Mouse (Mus musculus): ENCODE data around the gene Prpf40a. TPM values are rescaled to one million over a fixed set of nuclear protein-coding genes. Genes with fewer than 3 reads are reported as not detected.

The Prpf40a gene
- 20.1 TPM for polyA plus RNA-seq (2014; fragmentation: Illumina TruSeq; extraction: RNeasy Lipid Tissue Mini Kit (QIAGEN cat#74804); ENCODE audit: insufficient read depth, low read depth, low replicate concordance)

GRCm38 (mm10) chr2:53190684-53191511 lies at the start of gene Prpf40a:
TSS of gene Prpf40a (minus strand) at chr2:53191284.

GRCm38 (mm10) chr2:53191523-53192220 lies 588 bp upstream of the Prpf40a start, which contains the start of gene Arl6ip6:
TSS of gene Arl6ip6 (plus strand) at chr2:53191726.

Other genes starting within 250 kb of the Prpf40a start
- 16.9 TPM for gene Arl6ip6, start 442 bp upstream of the Prpf40a start, polyA plus RNA-seq (2014; fragmentation: Illumina TruSeq; extraction: RNeasy Lipid Tissue Mini Kit (QIAGEN cat#74804); ENCODE audit: insufficient read depth, low read depth, low replicate concordance)

Measured in lung, adult 10 weeks (tissue).